Mouse (Mus musculus) kidney, embryonic 16.5 days (tissue): ENCODE data around the gene Maco1. TPM values are rescaled to one million over a fixed set of nuclear protein-coding genes. Genes with fewer than 3 reads are reported as not detected.

Experiments used
- polyA plus RNA-seq: library from polyadenylated mRNA; unstranded; fragments of >200 nt; fragmentation: Nextera tagmentation; extraction: Ambion mirVana; gene quantifications from 2 replicates; pipeline ENCODE4 v1.2.1, GENCODE M21; 2015

The Maco1 gene
- polyA plus RNA-seq, 1 experiment from 2014 or later, result 33.1 TPM

Other genes with a start within 250 kb of the Maco1 start
- gene Man1c1, start 149.1 kb downstream of the Maco1 start, polyA plus RNA-seq, result 3.5 and 3.7 TPM in 2 replicates
- gene Ldlrap1, start 85.3 kb downstream of the Maco1 start, polyA plus RNA-seq, result 21.7 and 23.1 TPM in 2 replicates
- 2.7 and 3.0 TPM in 2 replicates for gene Rhd, start 11.2 kb upstream of the Maco1 start, polyA plus RNA-seq
- 177 and 178 TPM in 2 replicates for gene Tmem50a, start 61.7 kb upstream of the Maco1 start, polyA plus RNA-seq
- gene Rsrp1, start 70.2 kb upstream of the Maco1 start, polyA plus RNA-seq, result 449 and 450 TPM in 2 replicates
- 82.6 and 90.6 TPM in 2 replicates for gene Syf2, start 77.6 kb upstream of the Maco1 start, polyA plus RNA-seq